Mouse (Mus musculus) bone marrow, adult 2 months (tissue): Measurements from ENCODE around the gene Dzank1. TPM values are rescaled to one million over a fixed set of nuclear protein-coding genes. Genes with fewer than 3 reads are reported as not detected.

Experiments used
- H3K27ac ChIP-seq: fragments of 200-500 bp; 2 replicates; pipeline ENCODE4 v1.5.1; 2012; ENCODE audit warnings: low read depth, mild to moderate bottlenecking, control low read depth, inconsistent platforms, low read length; ENCODE audit not compliant: control insufficient read depth, poor library complexity, insufficient read depth
- H3K4me1 ChIP-seq: fragments of 200-500 bp; 2 replicates; pipeline ENCODE4 v1.6.1; 2011; ENCODE audit warnings: low read length; ENCODE audit not compliant: control insufficient read depth, insufficient read depth
- H3K4me3 ChIP-seq: fragments of 200-500 bp; replicated peaks from 2 replicates; pipeline ENCODE3; 2011; ENCODE audit warnings: mild to moderate bottlenecking, low read depth, low read length, control low read depth; ENCODE audit not compliant: control insufficient read depth
- CTCF ChIP-seq: fragments of 200-500 bp; IDR thresholded peaks from 2 replicates; pipeline ENCODE4 v1.5.1; 2011; ENCODE audit warnings: low read length, control low read depth; ENCODE audit not compliant: control insufficient read depth, insufficient read depth
- POLR2A ChIP-seq: fragments of 200-500 bp; IDR thresholded peaks from 2 replicates; pipeline ENCODE4 v1.6.1; 2011; ENCODE audit warnings: low read depth, mild to moderate bottlenecking, control low read depth, low read length, borderline replicate concordance; ENCODE audit not compliant: control insufficient read depth
- WGBS: fragments of 180-500 bp; shearing (Covaris S2); methylation state at CpG from one replicate; pipeline ENCODE4 v1.1.7; 2018; 5-methylcytosine and 5-hydroxymethylcytosine counted together
- polyA plus RNA-seq: library from polyadenylated mRNA; stranded (reverse); fragments of >200 nt; gene quantifications from 2 replicates; pipeline ENCODE4 v1.2.4, GENCODE M21; 2011; ENCODE audit warnings: low replicate concordance; ENCODE audit not compliant: missing spikeins, insufficient read depth, insufficient read length

Gene Dzank1
- polyA plus RNA-seq, 1 experiment: 0.37 TPM

DNA sequence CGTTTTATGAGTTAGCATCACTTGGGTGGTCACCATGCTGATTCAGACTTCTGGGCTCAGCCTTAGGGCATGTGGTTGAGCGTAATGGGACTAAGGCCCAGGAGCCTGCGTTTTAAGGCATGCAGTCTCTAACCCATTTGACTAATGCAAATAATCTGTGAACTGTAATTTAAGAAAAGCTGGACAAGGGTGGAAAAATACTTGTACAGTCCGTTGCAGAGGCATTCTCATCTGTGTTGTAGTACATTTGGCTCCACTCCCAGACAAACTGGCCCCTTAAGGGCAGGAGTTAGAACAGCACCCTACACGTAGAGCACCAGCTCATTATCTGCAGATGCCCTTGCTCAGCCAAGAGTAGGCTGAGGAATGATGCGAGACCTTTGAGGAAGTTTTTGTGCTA lies 17.4 kb upstream of the Dzank1 start:
- WGBS: 80% methylated on average over 6 of the region's 6 CpGs
- Histone ChIP-seq H3K4me3 (no peak overlapping the region), H3K4me1 (no peaks in the 10 kb centered on the region), H3K27ac (no peak overlapping the region)
- TF ChIP-seq POLR2A (no peak), CTCF (no peak)

DNA sequence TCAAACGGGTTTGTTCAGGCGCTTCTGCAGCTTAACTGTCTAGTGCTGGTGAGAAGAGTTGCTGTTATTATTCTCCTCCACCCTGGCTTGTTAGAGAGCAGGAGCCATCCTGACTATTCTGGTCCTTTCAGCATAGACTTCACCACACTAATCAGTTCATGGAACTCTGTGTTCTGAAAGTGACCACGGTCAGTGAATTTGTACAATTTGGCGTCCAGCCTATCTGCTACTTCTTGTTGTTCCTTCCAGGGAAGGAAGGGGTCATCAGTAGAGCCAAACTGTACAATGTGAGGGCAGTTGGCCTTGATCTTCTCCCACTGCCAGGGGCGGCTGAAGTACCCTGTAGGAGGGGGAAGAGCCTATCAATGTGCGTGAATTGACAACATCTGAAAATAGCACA lies 16.5 kb upstream of the Dzank1 start:
- no peaks in the 10 kb centered on the region for H3K4me1 ChIP-seq
- H3K27ac ChIP-seq: no peak overlapping the region
- no peak overlapping the region for H3K4me3 ChIP-seq
- TF ChIP-seq POLR2A (no peak), CTCF (no peak)
- 81% methylated on average over 6 of the region's 6 CpGs for WGBS

DNA sequence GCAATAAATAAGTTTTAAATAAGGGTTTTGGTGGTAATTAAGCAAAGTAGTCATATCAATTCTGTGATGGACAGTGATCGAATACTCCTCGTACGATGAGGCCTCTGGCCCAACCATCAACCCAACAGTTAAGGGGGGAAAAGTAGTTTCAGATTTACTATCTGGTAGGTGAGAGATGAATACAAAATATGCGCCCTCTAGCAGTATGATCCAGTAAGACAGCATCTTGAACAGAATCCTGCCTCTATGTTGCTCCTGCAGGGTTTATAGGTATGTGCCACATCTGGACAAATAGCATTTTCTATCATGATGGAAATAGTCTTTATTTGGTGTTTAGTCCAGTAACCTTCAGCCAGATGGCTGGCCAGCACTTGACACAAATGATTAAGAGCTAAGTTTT lies 14.0 kb upstream of the Dzank1 start:
- TF ChIP-seq POLR2A: no peak
- no peak for TF ChIP-seq CTCF
- no peak overlapping the region for H3K4me3 ChIP-seq
- H3K27ac ChIP-seq: no peak overlapping the region
- WGBS: 87% methylated on average over 4 of the region's 4 CpGs
- H3K4me1 ChIP-seq: no peaks in the 10 kb centered on the region

DNA sequence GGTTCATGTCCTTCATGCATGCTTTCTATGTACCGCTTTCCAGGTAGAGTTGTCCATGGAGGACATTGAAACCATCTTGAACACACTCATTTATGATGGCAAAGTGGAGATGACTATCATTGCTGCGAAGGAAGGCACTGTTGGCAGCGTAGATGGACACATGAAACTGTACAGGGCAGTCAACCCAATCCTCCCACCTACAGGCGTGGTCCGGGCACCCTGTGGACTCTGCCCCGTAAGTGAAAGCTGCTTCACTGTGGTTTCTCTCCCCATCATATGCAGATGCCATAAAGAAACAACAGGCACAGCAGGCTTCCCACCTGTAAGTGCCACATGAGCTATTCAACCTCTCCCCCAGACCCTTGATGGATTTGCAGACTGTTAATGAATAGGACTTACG lies 9.9 kb upstream of the Dzank1 start:
- no peaks in the 10 kb centered on the region for H3K4me1 ChIP-seq
- no peak overlapping the region for H3K27ac ChIP-seq
- WGBS: 91% methylated on average over 7 of the region's 7 CpGs
- no peak for TF ChIP-seq CTCF
- TF ChIP-seq POLR2A: no peak
- H3K4me3 ChIP-seq: no peak overlapping the region

DNA sequence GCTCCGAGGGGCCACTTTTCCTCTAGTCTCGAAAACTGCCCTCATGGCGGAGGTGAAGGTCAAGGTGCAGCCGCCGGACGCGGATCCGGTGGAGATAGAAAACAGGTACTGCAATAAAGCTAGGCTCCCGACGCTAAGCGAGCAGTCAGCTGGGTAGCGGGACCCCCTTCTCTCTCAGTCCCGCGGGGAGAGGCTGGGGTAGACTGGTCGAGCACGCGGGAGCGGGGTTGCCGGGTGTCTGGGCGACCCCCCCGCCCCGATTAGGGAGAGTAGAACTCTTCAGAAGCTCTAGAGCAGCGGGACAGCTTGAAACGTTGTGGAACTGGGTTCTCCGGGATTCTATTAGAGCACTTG lies 584 bp upstream of the Dzank1 start:
- peaks cover 2% of the 10 kb centered on the region; the same call in 1 of the 2 replicates for H3K4me1 ChIP-seq
- peak overlapping the region; percentile 69 for H3K4me3 ChIP-seq
- 0% methylated on average over 25 of the region's 25 CpGs for WGBS
- TF ChIP-seq POLR2A: no peak
- no peak for TF ChIP-seq CTCF
- H3K27ac ChIP-seq: peak overlapping the region; percentile 78

DNA sequence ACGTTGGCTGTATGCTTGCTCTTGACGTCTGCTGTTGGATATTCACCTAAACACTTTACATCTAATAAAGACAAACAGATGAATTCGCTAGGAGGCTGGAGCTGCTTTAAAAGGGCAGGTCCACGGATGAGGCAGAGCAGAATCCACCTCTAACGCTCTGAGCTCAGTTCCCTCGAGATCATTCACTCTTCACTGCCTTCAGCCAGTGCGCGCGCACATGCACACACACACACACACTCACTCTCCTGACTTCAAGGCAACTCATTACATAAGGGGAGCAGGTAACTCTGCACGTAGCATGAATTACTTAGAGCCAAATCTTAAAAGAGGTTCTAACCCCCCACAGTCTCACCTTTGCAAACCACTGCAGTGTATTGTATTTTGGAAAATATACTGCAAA lies 1.4 kb downstream of the Dzank1 start:
- peaks cover 2% of the 10 kb centered on the region; the same call in 1 of the 2 replicates for H3K4me1 ChIP-seq
- H3K27ac ChIP-seq: no peak overlapping the region
- TF ChIP-seq CTCF: no peak
- TF ChIP-seq POLR2A: no peak
- H3K4me3 ChIP-seq: no peak overlapping the region
- 51% methylated on average over 10 of the region's 10 CpGs for WGBS

DNA sequence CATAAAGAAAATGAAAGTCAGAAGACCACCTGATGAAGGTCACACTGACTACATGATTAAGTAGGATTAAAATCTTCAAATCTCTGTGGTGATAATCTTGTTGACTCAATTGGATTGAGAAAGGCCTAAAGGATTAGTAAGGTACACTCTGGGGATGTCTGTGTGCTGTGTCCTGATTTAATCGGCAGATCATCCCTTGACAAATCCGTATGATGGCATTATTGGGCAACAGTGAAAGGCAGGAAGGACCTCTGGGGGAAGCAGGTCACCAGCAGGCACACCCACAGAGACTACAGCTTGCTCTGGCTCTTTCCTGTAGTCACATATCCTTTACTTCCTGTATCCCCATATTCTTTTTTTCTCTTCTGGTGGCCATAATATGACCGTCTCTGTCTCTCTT lies 7.4 kb downstream of the Dzank1 start:
- H3K4me1 ChIP-seq: no peaks in the 10 kb centered on the region
- no peak overlapping the region for H3K27ac ChIP-seq
- no peak for TF ChIP-seq POLR2A
- no peak for TF ChIP-seq CTCF
- H3K4me3 ChIP-seq: no peak overlapping the region
- WGBS: 66% methylated on average over 3 of the region's 3 CpGs

DNA sequence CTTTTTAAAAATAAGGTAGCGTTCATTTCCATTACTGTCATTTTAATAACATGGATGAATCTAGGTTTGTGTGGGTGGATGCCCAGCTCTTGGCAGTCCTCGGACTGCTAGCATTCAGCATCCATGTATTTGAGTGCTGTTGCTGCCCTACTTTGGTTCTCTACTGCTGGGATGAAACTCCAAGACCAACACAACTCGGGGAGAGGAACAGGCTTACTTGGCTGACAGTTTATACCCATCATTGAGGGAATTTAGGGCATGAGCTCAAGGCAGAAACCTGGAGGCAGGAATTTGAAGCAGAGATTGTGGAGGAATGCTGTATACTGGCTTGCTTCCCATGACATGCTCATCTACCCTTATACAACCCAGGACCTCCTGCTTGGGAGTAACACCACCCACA lies 12.6 kb downstream of the Dzank1 start:
- H3K4me3 ChIP-seq: no peak overlapping the region
- H3K27ac ChIP-seq: no peak overlapping the region
- 64% methylated on average over 3 of the region's 3 CpGs for whole genome bisulfite sequencing
- no peaks in the 10 kb centered on the region for H3K4me1 ChIP-seq
- TF ChIP-seq CTCF (no peak), POLR2A (no peak)

DNA sequence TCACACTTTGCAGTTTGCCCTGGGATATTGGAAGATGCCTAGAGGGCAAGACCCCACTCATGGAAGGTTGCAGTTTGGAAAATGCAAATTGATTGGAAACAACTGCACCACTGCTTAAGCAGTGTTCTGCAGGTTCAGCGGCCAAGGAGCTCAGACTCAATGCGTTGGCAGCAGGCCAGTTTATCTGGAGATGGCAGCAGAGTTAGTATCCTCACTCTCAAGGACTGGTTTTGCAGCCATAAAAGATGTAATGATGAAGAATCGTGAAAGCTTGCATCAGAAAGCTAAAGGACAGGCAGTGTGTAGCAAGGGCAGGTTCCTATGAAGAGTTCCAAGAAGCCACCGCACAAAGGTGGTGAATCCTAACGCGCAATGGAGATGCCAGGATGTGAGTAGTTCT lies 25.1 kb downstream of the Dzank1 start:
- WGBS: 81% methylated on average over 6 of the region's 6 CpGs
- Histone ChIP-seq H3K4me1 (no peaks in the 10 kb centered on the region), H3K4me3 (no peak overlapping the region), H3K27ac (no peak overlapping the region)
- TF ChIP-seq CTCF: no peak

DNA sequence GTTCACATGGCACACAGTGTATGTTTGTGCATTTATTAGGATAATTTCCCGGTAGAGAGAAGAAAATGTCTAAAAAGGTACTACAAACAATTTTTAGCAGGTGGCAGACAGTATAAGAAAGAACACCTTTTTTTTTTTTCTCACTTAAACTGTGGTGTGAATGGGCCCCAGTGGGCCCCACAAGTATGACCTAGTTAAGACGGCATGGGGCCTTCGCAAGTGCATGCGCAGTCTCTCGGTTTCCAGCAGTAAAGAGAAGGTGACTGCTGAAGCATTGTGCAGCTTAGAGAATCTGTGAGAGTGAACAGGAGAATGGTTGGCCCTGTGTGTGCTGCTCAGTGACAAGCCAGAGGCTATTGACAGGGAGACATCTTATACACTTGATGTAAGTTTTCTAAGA lies 37.9 kb downstream of the Dzank1 start:
- Histone ChIP-seq H3K4me3 (no peak overlapping the region), H3K4me1 (no peaks in the 10 kb centered on the region), H3K27ac (no peak overlapping the region)
- no peak for TF ChIP-seq POLR2A
- no peak for TF ChIP-seq CTCF
- 81% methylated on average over 5 of the region's 5 CpGs for WGBS
